In the genomic region with DNA sequence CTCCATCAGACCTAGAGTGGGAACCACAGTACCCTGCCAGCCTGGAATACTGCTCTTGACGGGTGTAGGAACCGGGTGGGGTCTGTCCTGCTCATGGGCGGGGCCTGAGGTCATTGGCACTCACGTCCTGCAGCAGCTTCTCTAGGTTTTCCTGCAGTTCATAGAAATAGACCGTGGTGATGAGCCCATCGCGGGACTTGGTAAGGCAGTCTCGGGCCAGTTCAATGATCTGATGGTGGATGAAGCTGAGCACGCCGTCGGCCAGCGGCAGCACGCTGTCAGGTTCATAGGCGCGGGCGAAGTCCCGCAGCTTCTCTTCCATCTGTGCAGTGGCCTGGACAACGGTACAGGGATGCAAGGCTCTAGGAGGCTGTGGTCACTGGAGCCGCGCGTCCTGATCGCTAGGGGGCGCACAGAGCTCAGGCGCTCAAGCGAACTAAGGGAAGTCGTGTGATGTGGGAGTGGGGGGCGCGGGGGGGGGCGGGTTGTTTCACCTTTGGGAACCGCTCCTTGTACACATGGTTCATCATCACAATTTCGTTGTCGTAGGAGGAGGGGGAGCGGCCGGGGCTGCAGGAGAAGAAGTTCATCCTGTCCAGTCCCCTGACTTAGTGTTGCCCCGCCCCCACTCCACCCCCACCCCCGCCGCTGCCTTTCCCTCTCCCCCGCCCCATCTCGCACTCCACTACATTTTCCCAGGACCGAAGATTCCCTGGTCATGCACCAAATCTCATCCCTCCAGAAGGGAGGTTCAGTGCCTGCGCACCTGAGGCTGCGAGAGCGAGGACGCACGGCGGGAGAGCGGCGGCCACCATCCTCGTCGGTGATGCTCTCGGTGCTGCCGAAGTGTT, we compare ENCODE assay signal across 8 mouse cellular contexts. TPM values are rescaled to one million over a fixed set of nuclear protein-coding genes. Genes with fewer than 3 reads are reported as not detected.
DNase-seq lines count a peak whose midpoint lies in the region; TF ChIP-seq lines count a peak whose summit lies in the region.

No protein-coding gene starts in this region.

- peak; percentile 64 to 83 for DNase-seq in adrenal gland, adult (ENCODE audit: inconsistent age in 2 of 2, low spot score in 1 of 2)
- no peak for DNase-seq in adrenal gland, postnatal 4 days (ENCODE audit: low spot score in 2 of 2)
- peak; percentile 80 for DNase-seq in forebrain, embryonic 10.5 days (ENCODE audit: extremely low spot score, low spot score)
- DNase-seq in heart, postnatal 4 days: peak; percentile 78
- DNase-seq in layer of hippocampus, adult 9-11 months: peak; percentile 53
- peak; percentile 56 for DNase-seq in lung, postnatal 25 days (ENCODE audit: low spot score)
- peak; percentile 76 for DNase-seq in right cerebral cortex, postnatal 14 days

- H3K27me3 ChIP-seq in forebrain, embryonic 10.5 days (ENCODE audit: poor library complexity, severe bottlenecking): peaks cover 70% of the 10 kb centered on the region

- no peaks in the 10 kb centered on the region for H3K36me3 ChIP-seq in forebrain, embryonic 10.5 days (replicated peaks)

- TF ChIP-seq POLR2A in bone marrow macrophage, adult 2 months (IDR thresholded peaks at IDR 0.05; ENCODE audit: borderline replicate concordance, low read depth, low read length): no peak

- H3K9me3 ChIP-seq in forebrain, embryonic 10.5 days: no peaks in the 10 kb centered on the region

- peaks cover 7% of the 10 kb centered on the region for H3K4me1 ChIP-seq in bone marrow macrophage, adult 2 months (ENCODE audit: control insufficient read depth, insufficient read depth, low read length)
- H3K4me1 ChIP-seq in forebrain, embryonic 10.5 days: peaks cover 15% of the 10 kb centered on the region

- no peak overlapping the region for H3K27ac ChIP-seq in bone marrow macrophage, adult 2 months (ENCODE audit: insufficient read depth, low read depth, low read length)
- H3K27ac ChIP-seq in forebrain, embryonic 10.5 days: peak overlapping the region; percentile 62

- WGBS in forebrain, embryonic 10.5 days: 3% methylated on average over 52 of the region's 52 CpGs

- TF ChIP-seq CTCF in bone marrow macrophage, adult 2 months (IDR thresholded peaks at IDR 0.05; ENCODE audit: low read depth, low read length): peak; percentile 61; the same call in 1 of the 2 replicates

- H3K4me3 ChIP-seq in bone marrow macrophage, adult 2 months (ENCODE audit: insufficient read depth, low read length): no peak overlapping the region
- peak overlapping the region; percentile 59 for H3K4me3 ChIP-seq in forebrain, embryonic 10.5 days

RNA-seq across cellular contexts. Expression of a gene that starts 8.5 kb away (rescaled TPM):
- total RNA-seq in adrenal gland, postnatal 4 days (2021): 1 to 10 TPM; 8.3 to 8.5 TPM
- 0.28 and 0.42 TPM in 2 replicates for polyA plus RNA-seq in bone marrow macrophage, adult 2 months (2012; ENCODE audit: insufficient read depth, insufficient read length, missing spikeins)
- polyA plus RNA-seq in forebrain, embryonic 10.5 days (2016; fragmentation: Nextera tagmentation; extraction: Ambion mirVana): 2.6 and 3.8 TPM in 2 replicates
- total RNA-seq in heart, postnatal 4 days (2021): under 1 TPM; 0.09 to 0.24 TPM

RNA-seq across cellular contexts. Expression of a gene that starts 18.1 kb away (rescaled TPM):
- under 1 TPM; 0.23 to 0.31 TPM for total RNA-seq in adrenal gland, postnatal 4 days (2021)
- not detected in 2 replicates for polyA plus RNA-seq in bone marrow macrophage, adult 2 months (2012; ENCODE audit: insufficient read depth, insufficient read length, missing spikeins)
- 1.3 and 1.8 TPM in 2 replicates for polyA plus RNA-seq in forebrain, embryonic 10.5 days (2016; fragmentation: Nextera tagmentation; extraction: Ambion mirVana)
- total RNA-seq in heart, postnatal 4 days (2021): not detected

RNA-seq across cellular contexts. Expression of a gene that starts 20.3 kb away (rescaled TPM):
- total RNA-seq in adrenal gland, postnatal 4 days (2021): 10 to 100 TPM; 10.4 to 11.5 TPM
- polyA plus RNA-seq in bone marrow macrophage, adult 2 months (2012; ENCODE audit: insufficient read depth, insufficient read length, missing spikeins): 109 and 119 TPM in 2 replicates
- polyA plus RNA-seq in forebrain, embryonic 10.5 days (2016; fragmentation: Nextera tagmentation; extraction: Ambion mirVana): 7.9 and 9.2 TPM in 2 replicates
- total RNA-seq in heart, postnatal 4 days (2021): 1 to 10 TPM; 6.0 to 7.1 TPM

RNA-seq across cellular contexts. Expression of a gene that starts 27.0 kb away (rescaled TPM):
- total RNA-seq in adrenal gland, postnatal 4 days (2021): 1 to 10 TPM; 2.7 to 6.8 TPM
- polyA plus RNA-seq in bone marrow macrophage, adult 2 months (2012; ENCODE audit: insufficient read depth, insufficient read length, missing spikeins): not detected in 2 replicates
- 18.3 and 24.3 TPM in 2 replicates for polyA plus RNA-seq in forebrain, embryonic 10.5 days (2016; fragmentation: Nextera tagmentation; extraction: Ambion mirVana)
- total RNA-seq in heart, postnatal 4 days (2021): under 1 TPM in 1 of 2 experiments, not detected in 1; 0.23 TPM

RNA-seq across cellular contexts. Expression of a gene that starts 35.0 kb away (rescaled TPM):
- 10 to 100 TPM; 55.0 to 56.0 TPM for total RNA-seq in adrenal gland, postnatal 4 days (2021)
- 13.4 and 17.6 TPM in 2 replicates for polyA plus RNA-seq in bone marrow macrophage, adult 2 months (2012; ENCODE audit: insufficient read depth, insufficient read length, missing spikeins)
- 44.6 and 49.6 TPM in 2 replicates for polyA plus RNA-seq in forebrain, embryonic 10.5 days (2016; fragmentation: Nextera tagmentation; extraction: Ambion mirVana)
- total RNA-seq in heart, postnatal 4 days (2021): 10 to 100 TPM; 29.7 to 33.0 TPM

Comparison
In these comparisons a context has a peak if more than half of its experiments do, and no peak if none do; other contexts are left out.
1. DNase-seq: peak in adrenal gland, adult (2 of 2), forebrain, embryonic 10.5 days (single experiment), heart, postnatal 4 days (single experiment), layer of hippocampus, adult 9-11 months (single experiment), lung, postnatal 25 days (single experiment) and right cerebral cortex, postnatal 14 days (single experiment); none in adrenal gland, postnatal 4 days (0 of 2).
2. RNA of a gene that starts 8.5 kb away (total RNA-seq): 8.3 to 8.5 TPM in adrenal gland, postnatal 4 days; 0.09 to 0.24 TPM in heart, postnatal 4 days; every median in the first group is over 4 times any median in the second.